Mouse (Mus musculus) mouse embryonic stem cell (cell line): ENCODE results near the gene Tedc1.

Source experiments
- in situ Hi-C, 2 experiments: fragments of 300-500 bp; cut with MboI; formaldehyde crosslinking; loops; 1 replicate in 1 of 2; 3 replicates in 1 of 2; pipeline ENCODE4 v1.14.3; 2019 to 2020; ENCODE audit warnings: low sequenced_read_pairs in 2 of 2, low pct_unique_long_range_greater_than_20kb in 1 of 2, mixed read lengths in 1 of 2; ENCODE audit not compliant: unreplicated experiment in 1 of 2

Tedc1 gene

DNA sequence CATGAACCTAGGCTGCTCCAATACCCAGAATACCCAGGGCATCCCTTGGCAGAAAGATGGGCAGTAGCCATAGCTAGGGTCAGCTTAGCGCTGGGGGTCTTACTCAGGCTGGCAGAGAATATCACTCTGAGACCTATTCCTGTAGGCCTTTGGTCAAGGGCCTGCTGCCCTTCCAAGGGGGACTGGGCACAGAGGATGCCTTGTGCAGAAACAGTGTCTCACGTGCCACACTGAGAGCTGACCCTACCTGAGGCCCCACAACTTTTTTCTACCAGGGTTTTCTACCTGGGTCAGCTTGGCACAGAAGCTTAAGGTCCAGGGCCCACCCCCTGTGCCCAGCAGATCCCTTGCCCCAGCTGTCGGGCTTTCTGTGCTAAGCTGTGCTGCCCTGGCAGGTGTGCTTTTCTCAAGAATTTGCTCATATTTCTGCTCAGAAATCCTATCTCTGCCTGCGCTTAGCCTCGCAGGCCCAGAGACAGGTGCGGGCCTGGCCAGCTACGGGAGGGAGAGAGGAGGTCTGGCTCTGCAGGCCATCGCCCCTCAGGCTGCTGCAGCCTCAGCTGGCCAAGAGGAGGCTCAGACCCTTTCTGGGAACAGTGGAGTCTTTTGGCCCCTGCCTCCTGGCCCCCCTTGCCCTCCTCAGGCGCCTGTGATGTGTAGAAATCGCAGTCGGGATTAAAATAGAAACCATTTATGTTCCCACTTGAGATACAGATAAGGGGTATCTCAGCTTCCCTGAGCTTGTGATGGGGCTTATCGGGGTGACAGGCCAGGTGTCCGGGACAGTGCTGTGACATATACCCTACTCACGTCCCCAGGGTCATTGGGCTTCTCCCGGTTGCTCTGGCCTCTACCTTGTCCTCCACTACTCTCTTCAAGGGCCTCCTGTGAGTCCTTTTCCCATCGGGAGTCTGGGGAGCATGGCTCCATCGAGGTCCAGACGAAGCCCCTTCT is 18.7 kb upstream of the Tedc1 start:
- in situ Hi-C loops, result no loop called here

GRCm38 (mm10) chr12:113138291-113138690 is 17.9 kb upstream of the Tedc1 start:
- in situ Hi-C loops, result no loop called here

GRCm38 (mm10) chr12:113138901-113139864 is 17.0 kb upstream of the Tedc1 start:
- in situ Hi-C loops, result no loop called here

- in situ Hi-C loops, result no loop called here
Measured at GRCm38 (mm10) chr12:113139908-113140615, 16.2 kb upstream of the Tedc1 start, which contains the start of gene Crip2. Crip2 (plus strand) TSS chr12:113140236.

- in situ Hi-C loops, result no loop called here
Measured at GRCm38 (mm10) chr12:113140616-113141411, 15.4 kb upstream of the Tedc1 start.

DNA sequence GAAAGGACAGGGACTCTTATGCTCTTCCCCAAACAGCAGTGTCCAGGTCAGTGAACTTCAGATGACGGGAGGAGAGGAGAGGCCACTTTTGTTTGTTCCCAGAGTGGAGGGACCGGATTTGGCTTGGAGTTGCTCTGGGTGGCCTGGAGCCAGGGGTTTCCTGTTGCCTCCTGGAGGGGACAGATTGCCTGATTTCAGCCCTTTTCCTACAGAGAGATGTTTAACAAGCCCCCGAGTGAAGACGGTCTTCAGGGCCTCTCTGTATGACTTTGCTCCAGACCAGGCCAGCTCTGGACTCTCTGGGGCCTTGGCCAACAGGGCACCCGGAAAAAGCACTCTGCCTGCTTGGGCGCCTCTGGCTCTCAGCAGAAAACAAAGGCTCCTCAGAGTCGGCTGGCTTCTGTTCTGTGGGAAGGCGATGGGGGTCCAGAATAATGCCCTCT is 14.7 kb upstream of the Tedc1 start:
- in situ Hi-C loops, result no loop called here

GRCm38 (mm10) chr12:113142021-113142975 is 13.9 kb upstream of the Tedc1 start:
- in situ Hi-C loops, result no loop called here

DNA sequence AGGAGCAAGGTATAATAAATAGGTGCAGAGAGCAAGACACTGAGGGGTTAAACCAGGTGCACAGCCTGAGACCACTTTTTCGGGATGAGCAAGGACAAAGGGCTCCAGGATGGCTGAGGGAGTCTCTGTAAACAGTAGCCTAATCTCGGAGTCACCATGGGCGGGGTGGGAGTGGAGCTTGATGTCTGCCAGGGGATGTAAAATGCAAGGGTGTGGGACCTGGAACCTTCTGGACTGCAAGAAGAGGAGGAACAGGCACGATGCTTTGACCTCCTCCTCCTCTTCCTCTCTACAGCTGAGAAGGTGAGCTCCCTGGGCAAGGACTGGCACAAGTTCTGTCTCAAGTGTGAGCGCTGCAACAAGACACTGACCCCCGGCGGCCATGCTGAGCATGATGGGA is 13.1 kb upstream of the Tedc1 start:
- in situ Hi-C loops, result no loop called here

DNA sequence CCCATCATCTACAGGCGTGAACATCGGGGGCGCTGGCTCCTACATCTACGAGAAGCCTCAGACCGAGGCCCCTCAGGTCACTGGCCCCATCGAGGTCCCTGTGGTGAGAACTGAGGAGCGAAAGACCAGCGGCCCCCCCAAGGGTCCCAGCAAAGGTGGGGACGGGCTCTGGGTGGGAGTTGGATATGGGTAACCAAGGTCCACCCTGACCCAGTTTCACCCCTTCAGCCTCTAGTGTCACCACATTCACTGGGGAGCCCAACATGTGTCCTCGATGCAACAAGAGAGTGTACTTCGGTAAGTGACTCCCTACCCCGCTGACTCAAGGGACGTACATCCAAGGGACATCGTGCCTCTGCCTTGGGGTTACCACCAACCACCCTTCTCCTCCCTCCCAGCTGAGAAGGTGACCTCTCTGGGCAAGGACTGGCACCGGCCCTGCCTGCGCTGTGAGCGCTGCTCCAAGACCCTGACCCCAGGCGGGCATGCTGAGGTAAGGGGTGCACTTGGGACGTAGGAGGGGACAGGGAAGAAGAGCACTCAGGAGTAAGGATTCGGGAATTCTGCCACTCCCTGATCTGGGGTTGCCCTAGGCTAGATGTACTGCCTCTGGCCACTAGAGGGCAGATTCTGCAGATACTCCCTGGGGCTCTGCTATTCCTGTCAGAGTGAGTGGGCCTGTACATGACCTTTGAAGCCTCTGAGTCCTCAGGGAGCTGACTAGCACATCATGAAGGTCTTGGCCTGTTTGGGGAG is 12.0 kb upstream of the Tedc1 start:
- in situ Hi-C loops, result no loop called here

DNA sequence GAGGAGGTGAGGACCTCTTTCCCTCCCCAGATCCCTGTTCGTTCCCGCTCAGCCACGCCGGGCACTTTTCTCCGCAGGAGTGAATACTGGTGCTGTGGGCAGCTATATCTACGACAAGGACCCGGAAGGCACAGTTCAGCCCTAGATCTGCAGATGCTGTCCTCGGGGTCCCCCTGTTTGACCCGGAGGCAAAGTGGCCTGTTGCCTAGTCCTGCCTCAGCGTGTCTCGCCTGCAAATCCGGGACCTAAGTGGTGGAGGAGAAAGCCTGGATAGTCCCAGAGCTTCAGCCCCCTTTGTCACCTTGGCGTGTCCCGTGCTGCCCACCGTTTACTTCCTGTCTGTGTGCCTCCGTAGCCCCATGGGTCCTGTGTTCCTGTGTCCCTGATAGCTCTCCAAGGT is 11.3 kb upstream of the Tedc1 start:
- in situ Hi-C loops, result no loop called here

GRCm38 (mm10) chr12:113145591-113145990 is 10.6 kb upstream of the Tedc1 start:
- in situ Hi-C loops, result no loop called here

- in situ Hi-C loops, result no loop called here
Measured at GRCm38 (mm10) chr12:113146112-113147057, 9.8 kb upstream of the Tedc1 start, which contains the start of gene Crip1. Crip1 (plus strand) TSS chr12:113146316.

GRCm38 (mm10) chr12:113147481-113147880 is 8.7 kb upstream of the Tedc1 start:
- in situ Hi-C loops, result no loop called here

DNA sequence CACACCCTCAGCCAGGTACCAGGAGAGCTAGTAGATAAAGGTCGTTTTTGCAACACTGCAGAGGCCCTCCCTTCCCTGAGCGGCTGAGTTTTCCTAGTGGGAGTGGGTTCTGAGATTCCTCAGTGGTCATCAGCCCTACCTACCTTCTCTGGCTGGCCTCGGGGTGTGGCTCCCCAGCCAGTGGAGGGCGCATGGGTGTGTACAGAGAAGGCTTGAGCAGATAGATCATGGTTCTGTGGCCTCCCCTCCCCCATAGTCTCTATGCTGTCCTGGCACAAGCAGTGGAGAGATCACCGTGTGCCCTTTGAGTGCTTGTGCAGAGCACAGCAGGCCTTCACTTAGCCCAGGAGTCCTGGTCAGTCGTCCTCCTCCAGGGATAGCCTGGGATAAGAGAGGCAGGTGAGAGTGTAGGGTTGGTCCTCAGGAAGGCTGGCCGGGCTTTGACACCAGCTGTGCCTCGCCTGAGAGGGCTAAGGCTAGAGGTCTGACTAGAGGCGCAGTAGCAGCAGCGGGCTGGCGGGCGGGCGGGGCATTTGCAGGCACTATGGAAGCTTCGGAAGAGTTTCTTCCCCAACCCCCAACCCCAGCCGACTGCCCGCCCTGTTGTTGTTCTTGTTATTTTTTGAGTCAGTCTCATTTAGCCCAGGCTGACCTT is 7.7 kb upstream of the Tedc1 start:
- in situ Hi-C loops, result no loop called here

- in situ Hi-C loops, result no loop called here
Measured at GRCm38 (mm10) chr12:113149341-113149740, 6.9 kb upstream of the Tedc1 start.
